Mouse (Mus musculus) testis, adult 2 months (tissue): Measurements from ENCODE around the gene U2af1. TPM values are rescaled to one million over a fixed set of nuclear protein-coding genes. Genes with fewer than 3 reads are reported as not detected.
A peak's percentile ranks its signal among the peaks of the same experiment; 100 is the strongest.

Experiments used
- H3K27ac ChIP-seq: fragments of 200-500 bp; 2 replicates; pipeline ENCODE4 v1.5.1; 2012; ENCODE audit warnings: low read depth, low read length; ENCODE audit not compliant: control insufficient read depth, insufficient read depth
- H3K27me3 ChIP-seq: fragments of 200-500 bp; 2 replicates; pipeline ENCODE4 v1.6.1; 2012; ENCODE audit warnings: mild to moderate bottlenecking, low read length, moderate library complexity; ENCODE audit not compliant: control insufficient read depth, insufficient read depth
- H3K36me3 ChIP-seq: fragments of 200-500 bp; 2 replicates; pipeline ENCODE4 v1.6.1; 2012; ENCODE audit warnings: mild to moderate bottlenecking, low read length; ENCODE audit not compliant: control insufficient read depth, insufficient read depth
- H3K4me1 ChIP-seq: fragments of 200-500 bp; 2 replicates; pipeline ENCODE4 v1.6.1; 2012; ENCODE audit warnings: low read length; ENCODE audit not compliant: control insufficient read depth, insufficient read depth
- H3K4me3 ChIP-seq: fragments of 200-500 bp; 2 replicates; pipeline ENCODE4 v1.5.1; 2012; ENCODE audit warnings: low read depth, mild to moderate bottlenecking, low read length, moderate library complexity, mixed read lengths; ENCODE audit not compliant: control insufficient read depth
- CTCF ChIP-seq: fragments of 200-500 bp; IDR thresholded peaks from 2 replicates; pipeline ENCODE4 v1.5.1; 2012; ENCODE audit warnings: low read depth, mild to moderate bottlenecking, inconsistent platforms, low read length, moderate library complexity; ENCODE audit not compliant: control insufficient read depth, insufficient read depth, insufficient replicate concordance
- POLR2A ChIP-seq: fragments of 200-500 bp; IDR thresholded peaks from 2 replicates; pipeline ENCODE4 v1.6.1; 2012; ENCODE audit warnings: low read depth, mild to moderate bottlenecking, inconsistent platforms, low read length, moderate library complexity; ENCODE audit not compliant: control insufficient read depth
- polyA plus RNA-seq: library from polyadenylated mRNA; depleted of rRNA; stranded (reverse); fragments of >200 nt; gene quantifications from 2 replicates; pipeline ENCODE4 v1.2.3, GENCODE M21; 2012

U2af1 gene
- polyA plus RNA-seq, 1 experiment: 39.6 TPM

- Histone ChIP-seq H3K4me1 (peaks cover 7% of the 10 kb centered on the region), H3K27me3 (no peaks in the 10 kb centered on the region), H3K36me3 (0 out of 2 replicates have a peak, but pooled peaks cover 1% of the 10 kb centered on the region), H3K4me3 (peak overlapping the region; percentile 98; the same call in 1 of the 2 replicates), H3K27ac (no peak overlapping the region)
- no peak for TF ChIP-seq CTCF
- no peak for TF ChIP-seq POLR2A
Measured at GRCm38 (mm10) chr17:31657141-31657983, 1.3 kb downstream of the U2af1 start.

GRCm38 (mm10) chr17:31656682-31657081, 2.0 kb downstream of the U2af1 start:
- Histone ChIP-seq H3K36me3 (peaks cover 3% of the 10 kb centered on the region; the same call in 1 of the 2 replicates), H3K4me1 (peaks cover 7% of the 10 kb centered on the region), H3K4me3 (no peak overlapping the region), H3K27ac (no peak overlapping the region), H3K27me3 (no peaks in the 10 kb centered on the region)
- no peak for TF ChIP-seq CTCF
- TF ChIP-seq POLR2A: no peak

GRCm38 (mm10) chr17:31655366-31655765, 3.3 kb downstream of the U2af1 start:
- H3K27me3 ChIP-seq: no peaks in the 10 kb centered on the region
- H3K4me1 ChIP-seq: peaks cover 7% of the 10 kb centered on the region
- H3K4me3 ChIP-seq: no peak overlapping the region
- H3K27ac ChIP-seq: no peak overlapping the region
- TF ChIP-seq POLR2A: no peak
- TF ChIP-seq CTCF: no peak
- H3K36me3 ChIP-seq: peaks cover 3% of the 10 kb centered on the region; the same call in 1 of the 2 replicates

- Histone ChIP-seq H3K4me1 (peaks cover 3% of the 10 kb centered on the region; the same call in 1 of the 2 replicates), H3K36me3 (peaks cover 3% of the 10 kb centered on the region; the same call in 1 of the 2 replicates)
- TF ChIP-seq CTCF (no peak), POLR2A (no peak)
Measured at GRCm38 (mm10) chr17:31653277-31653676, 5.4 kb downstream of the U2af1 start.

GRCm38 (mm10) chr17:31652152-31652551, 6.5 kb downstream of the U2af1 start:
- no peak overlapping the region for H3K4me3 ChIP-seq
- peaks cover 3% of the 10 kb centered on the region; the same call in 1 of the 2 replicates for H3K36me3 ChIP-seq
- TF ChIP-seq CTCF (no peak), POLR2A (no peak)

More at GRCm38 (mm10) chr17:31653277-31653676, 5.4 kb downstream of the U2af1 start:
- Histone ChIP-seq H3K27ac (no peak overlapping the region), H3K4me3 (no peak overlapping the region), H3K27me3 (no peaks in the 10 kb centered on the region)

GRCm38 (mm10) chr17:31646199-31647002, 12.3 kb downstream of the U2af1 start:
- H3K4me1 ChIP-seq: no peaks in the 10 kb centered on the region; the same call in 1 of the 2 replicates
- no peaks in the 10 kb centered on the region for H3K27me3 ChIP-seq
- TF ChIP-seq CTCF: 0 out of 2 replicates have a peak, but pooled peaks have one; percentile 5
- TF ChIP-seq POLR2A: no peak
- no peak overlapping the region for H3K27ac ChIP-seq
- H3K36me3 ChIP-seq: no peaks in the 10 kb centered on the region; the same call in 1 of the 2 replicates
- H3K4me3 ChIP-seq: no peak overlapping the region

More at GRCm38 (mm10) chr17:31652152-31652551, 6.5 kb downstream of the U2af1 start:
- no peaks in the 10 kb centered on the region; the same call in 1 of the 2 replicates for H3K4me1 ChIP-seq
- H3K27me3 ChIP-seq: no peaks in the 10 kb centered on the region
- no peak overlapping the region for H3K27ac ChIP-seq
